Mouse (Mus musculus) kidney, adult 11 months (tissue): Measurements from ENCODE around the gene 9930022D16Rik.

Experiments used
- DNase-seq: peaks from one replicate; pipeline ENCODE4 v3.0.0; 2022

The 9930022D16Rik gene

GRCm38 (mm10) chr11:109458165-109458564, 44.4 kb downstream of the 9930022D16Rik start:
- DNase-seq = no peak

- DNase-seq = no peak
Observed at GRCm38 (mm10) chr11:109460586-109460985, 46.9 kb downstream of the 9930022D16Rik start.

- no peak for DNase-seq
Observed at GRCm38 (mm10) chr11:109465068-109465467, 51.4 kb downstream of the 9930022D16Rik start.

- no peak for DNase-seq
Observed at GRCm38 (mm10) chr11:109466987-109467386, 53.3 kb downstream of the 9930022D16Rik start.

- DNase-seq = no peak
Observed at GRCm38 (mm10) chr11:109468133-109468532, 54.4 kb downstream of the 9930022D16Rik start.
